Comparison of ENCODE assay signal across 22 mouse cellular contexts in genomic region chr7:88251535-88251934, GRCm38 (mm10). TPM values are rescaled to one million over a fixed set of nuclear protein-coding genes. Genes with fewer than 3 reads are reported as not detected.
DNase-seq lines count a peak whose midpoint lies in the region; ATAC-seq and TF ChIP-seq lines count a peak whose summit lies in the region.
"Had no signal": no experiment of that assay in that cellular context is flagged by ENCODE, and none has a peak within 500 bp of the region (broad histone marks: within the 10 kb centered on the region; RNA-seq: fewer than 3 reads in every experiment).

No protein-coding gene starts in this region.

- WGBS in liver, postnatal 0 days (ENCODE audit: insufficient replicate concordance), result 20% methylated on average over 1 of the region's 1 CpGs
- WGBS in liver, embryonic 12.5 days (ENCODE audit: insufficient replicate concordance), result 19% methylated on average over 1 of the region's 1 CpGs

- no peaks in the 10 kb centered on the region for H3K9me3 ChIP-seq in liver, postnatal 0 days (ENCODE audit: low read length)
- H3K9me3 ChIP-seq in liver, embryonic 12.5 days (replicated peaks), result no peaks in the 10 kb centered on the region
- H3K9me3 ChIP-seq: embryonic facial prominence, embryonic 10.5 days; forebrain, embryonic 13.5 days; heart, embryonic 10.5 days; hindbrain, embryonic 13.5 days had no signal

- H3K9ac ChIP-seq in liver, postnatal 0 days (replicated peaks), result no peak overlapping the region
- H3K9ac ChIP-seq in liver, embryonic 12.5 days, result no peak overlapping the region
- H3K9ac ChIP-seq: forebrain, embryonic 13.5 days; forebrain, postnatal 0 days; hindbrain, embryonic 13.5 days had no signal

- no peak for ATAC-seq in liver, postnatal 0 days
- no peak for ATAC-seq in liver, embryonic 12.5 days
- peak; percentile 88 for ATAC-seq in granulocyte monocyte progenitor cell, adult 5-6 weeks (replicated peaks; ENCODE audit: poor library complexity, severe bottlenecking)
- peak; percentile 56 for ATAC-seq in monocyte, adult 5-6 weeks (replicated peaks; ENCODE audit: insufficient number of reproducible peaks, low FRiP score, low TSS enrichment, poor library complexity, severe bottlenecking)
- ATAC-seq: activated CD4-positive, CD25-positive, alpha-beta regulatory T cell, adult 4 months; forebrain, embryonic 13.5 days; forebrain, postnatal 0 days; hindbrain, postnatal 0 days; Patski had no signal

- H3K27ac ChIP-seq in liver, postnatal 0 days (ENCODE audit: low read depth), result peak overlapping the region; percentile 29; the same call in 1 of the 2 replicates
- H3K27ac ChIP-seq in liver, embryonic 12.5 days, result no peak overlapping the region
- H3K27ac ChIP-seq: embryonic facial prominence, embryonic 10.5 days; forebrain, embryonic 13.5 days; heart, embryonic 10.5 days; hindbrain, embryonic 13.5 days; hindbrain, postnatal 0 days had no signal

- H3K4me3 ChIP-seq in liver, postnatal 0 days (ENCODE audit: low read depth, low read length), result no peak overlapping the region
- no peak overlapping the region for H3K4me3 ChIP-seq in liver, embryonic 12.5 days
- H3K4me3 ChIP-seq: embryonic facial prominence, embryonic 10.5 days; forebrain, embryonic 13.5 days; heart, embryonic 10.5 days; hindbrain, embryonic 13.5 days had no signal

- no peaks in the 10 kb centered on the region for H3K27me3 ChIP-seq in liver, postnatal 0 days (ENCODE audit: insufficient read depth, low read length)
- H3K27me3 ChIP-seq in liver, embryonic 12.5 days (replicated peaks), result no peaks in the 10 kb centered on the region
- H3K27me3 ChIP-seq: CH12.LX; forebrain, embryonic 13.5 days; hindbrain, embryonic 13.5 days; Patski had no signal

- no peak for DNase-seq in liver, postnatal 0 days
- peak; percentile 5 for DNase-seq in brain, adult 2 months (ENCODE audit: low read depth, low spot score)
- no peak for DNase-seq in kidney, postnatal 14 days
- DNase-seq in thymus, postnatal 14 days, result no peak
- DNase-seq: adrenal gland, postnatal 14 days; cerebellum, adult 11-12 months; cerebellum, adult 9-10 months; cerebellum, postnatal 25 days; forebrain, postnatal 0 days; gastrocnemius, postnatal 25 days; heart, postnatal 10 days had no signal

- no peak overlapping the region for H3K4me2 ChIP-seq in liver, postnatal 0 days (ENCODE audit: low read depth, low read length)
- no peak overlapping the region for H3K4me2 ChIP-seq in liver, embryonic 12.5 days
- H3K4me2 ChIP-seq: forebrain, embryonic 13.5 days; hindbrain, embryonic 13.5 days had no signal

- H3K4me1 ChIP-seq in liver, postnatal 0 days (ENCODE audit: insufficient read depth), result no peaks in the 10 kb centered on the region
- H3K4me1 ChIP-seq in liver, embryonic 12.5 days, result no peaks in the 10 kb centered on the region
- H3K4me1 ChIP-seq: embryonic facial prominence, embryonic 10.5 days; forebrain, embryonic 13.5 days; heart, embryonic 10.5 days; hindbrain, embryonic 13.5 days had no signal

- TF ChIP-seq CTCF in liver, postnatal 0 days (IDR thresholded peaks at IDR 0.05; ENCODE audit: low read depth), result no peak

- H3K36me3 ChIP-seq in liver, postnatal 0 days (replicated peaks; ENCODE audit: insufficient read depth, low read length), result no peaks in the 10 kb centered on the region
- no peaks in the 10 kb centered on the region for H3K36me3 ChIP-seq in liver, embryonic 12.5 days
- H3K36me3 ChIP-seq: embryonic facial prominence, embryonic 10.5 days; heart, embryonic 10.5 days; hindbrain, embryonic 13.5 days had no signal

- no peak for TF ChIP-seq EP300 in liver, postnatal 0 days (IDR thresholded peaks at IDR 0.05; ENCODE audit: low read depth)

RNA-seq across cellular contexts. Expression of gene Ctsc, which starts 26.4 kb away (rescaled TPM):
- polyA plus RNA-seq in liver, postnatal 0 days (2015; fragmentation: Nextera tagmentation; extraction: Ambion mirVana), result 63.9 and 66.5 TPM in 2 replicates
- 40.9 and 42.3 TPM in 2 replicates for polyA plus RNA-seq in liver, embryonic 12.5 days (2016; fragmentation: Nextera tagmentation; extraction: Ambion mirVana)
- total RNA-seq in granulocyte monocyte progenitor cell, adult 5-6 weeks (2014; fragmentation: Nextera tagmentation), result 64.1 and 67.9 TPM in 2 replicates
- 98.4 and 99.9 TPM in 2 replicates for total RNA-seq in granulocyte monocyte progenitor cell, adult 5-6 weeks (2017)
- 248 to 277 TPM (median 251 TPM) in 3 replicates for total RNA-seq in monocyte, adult 5-6 weeks (2017)

Comparison
In these comparisons a context has a peak if more than half of its experiments do, and no peak if none do; other contexts are left out.
1. ATAC-seq: peak in granulocyte monocyte progenitor cell, adult 5-6 weeks (single experiment) and monocyte, adult 5-6 weeks (single experiment); none in liver, postnatal 0 days (single experiment) and liver, embryonic 12.5 days (single experiment).